Mouse (Mus musculus): ENCODE measurements around the gene Slc7a5.

Gene Slc7a5

GRCm38 (mm10) chr8:121907587-121908248 lies at the start of gene Slc7a5:
Gene Slc7a5, minus strand, starts transcription at chr8:121907694.
- DNase-seq, result peak; percentile 97 to 99

GRCm38 (mm10) chr8:121955825-121956500 lies 48.5 kb upstream of the Slc7a5 start:
- no peak for DNase-seq

GRCm38 (mm10) chr8:121954981-121955555 lies 47.6 kb upstream of the Slc7a5 start:
- no peak for DNase-seq

DNA sequence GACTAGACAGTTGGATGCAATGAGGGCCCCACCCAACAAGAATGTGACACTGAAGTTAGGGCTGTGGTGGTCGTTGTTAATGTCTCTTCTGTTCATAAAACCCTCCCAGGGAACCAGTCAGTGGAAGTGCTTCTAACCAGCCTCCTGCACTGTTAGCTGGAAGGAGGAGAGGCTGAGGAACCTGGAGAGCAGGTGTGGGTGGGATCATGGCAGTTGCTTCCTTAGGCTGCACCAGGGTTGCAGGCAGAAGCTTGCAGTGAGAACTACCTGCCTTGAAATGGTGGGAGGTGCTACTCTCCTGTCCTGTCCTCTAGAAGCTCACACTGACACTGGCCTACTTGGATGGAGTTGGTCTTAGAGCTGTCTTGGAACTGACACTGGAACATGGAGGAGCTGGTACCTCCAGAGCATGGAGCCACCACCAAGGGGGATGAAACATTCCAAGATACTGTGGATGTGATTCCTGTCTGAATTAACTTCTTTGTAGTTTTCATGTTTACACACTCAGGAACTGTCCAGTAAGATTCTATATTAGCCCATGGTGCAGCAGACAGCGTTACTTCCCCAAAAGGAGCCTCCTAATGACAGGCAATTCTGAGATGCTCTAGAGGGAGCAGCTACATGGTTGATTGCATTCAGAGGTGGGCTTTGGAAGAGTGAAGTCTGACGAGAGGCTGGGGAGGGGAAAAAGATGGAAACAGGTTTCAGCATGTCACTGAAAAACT lies 46.5 kb upstream of the Slc7a5 start:
- no peak for DNase-seq

DNA sequence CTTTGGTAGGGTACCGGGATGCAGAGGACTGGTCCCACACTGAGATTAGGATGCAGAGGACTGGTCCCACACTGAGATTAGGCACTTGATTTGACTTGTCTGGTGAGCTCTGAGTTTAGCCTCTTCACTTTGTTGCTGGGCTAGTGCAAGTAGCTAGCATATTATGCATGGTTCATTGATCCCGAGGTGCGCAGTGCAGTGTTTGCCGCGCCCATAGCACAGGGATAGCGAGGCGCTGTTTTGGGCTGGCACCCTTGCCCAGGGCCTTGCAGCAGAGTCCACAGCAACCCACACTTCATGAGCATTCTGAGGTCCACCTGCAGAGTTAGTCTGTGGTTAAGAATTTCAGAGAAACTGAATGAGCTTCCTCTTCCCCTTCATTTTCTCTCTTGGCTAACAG lies 45.3 kb upstream of the Slc7a5 start:
- peak; percentile 46 to 68 for DNase-seq

DNA sequence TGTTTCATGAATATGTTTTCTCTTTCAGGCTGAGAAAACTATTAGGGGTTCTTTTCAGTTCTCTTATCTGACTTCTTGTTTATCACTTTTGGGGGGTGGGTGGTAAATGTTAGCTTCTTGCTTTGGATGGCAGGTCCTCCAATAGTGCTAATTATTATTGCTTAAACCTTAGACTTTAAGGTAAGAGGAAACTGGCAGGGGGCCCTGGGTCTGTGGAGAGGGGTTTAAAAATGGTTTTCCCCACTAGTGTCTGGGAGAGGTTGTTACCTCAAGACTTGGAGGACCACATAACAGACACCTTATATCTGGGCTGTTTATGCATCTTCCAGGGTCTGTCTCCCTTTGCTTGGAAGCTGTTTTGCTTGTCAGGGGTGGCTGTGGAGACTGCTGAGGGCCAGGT lies 44.6 kb upstream of the Slc7a5 start:
- DNase-seq, result no peak

GRCm38 (mm10) chr8:121951656-121952009 lies 44.1 kb upstream of the Slc7a5 start:
- no peak for DNase-seq

DNA sequence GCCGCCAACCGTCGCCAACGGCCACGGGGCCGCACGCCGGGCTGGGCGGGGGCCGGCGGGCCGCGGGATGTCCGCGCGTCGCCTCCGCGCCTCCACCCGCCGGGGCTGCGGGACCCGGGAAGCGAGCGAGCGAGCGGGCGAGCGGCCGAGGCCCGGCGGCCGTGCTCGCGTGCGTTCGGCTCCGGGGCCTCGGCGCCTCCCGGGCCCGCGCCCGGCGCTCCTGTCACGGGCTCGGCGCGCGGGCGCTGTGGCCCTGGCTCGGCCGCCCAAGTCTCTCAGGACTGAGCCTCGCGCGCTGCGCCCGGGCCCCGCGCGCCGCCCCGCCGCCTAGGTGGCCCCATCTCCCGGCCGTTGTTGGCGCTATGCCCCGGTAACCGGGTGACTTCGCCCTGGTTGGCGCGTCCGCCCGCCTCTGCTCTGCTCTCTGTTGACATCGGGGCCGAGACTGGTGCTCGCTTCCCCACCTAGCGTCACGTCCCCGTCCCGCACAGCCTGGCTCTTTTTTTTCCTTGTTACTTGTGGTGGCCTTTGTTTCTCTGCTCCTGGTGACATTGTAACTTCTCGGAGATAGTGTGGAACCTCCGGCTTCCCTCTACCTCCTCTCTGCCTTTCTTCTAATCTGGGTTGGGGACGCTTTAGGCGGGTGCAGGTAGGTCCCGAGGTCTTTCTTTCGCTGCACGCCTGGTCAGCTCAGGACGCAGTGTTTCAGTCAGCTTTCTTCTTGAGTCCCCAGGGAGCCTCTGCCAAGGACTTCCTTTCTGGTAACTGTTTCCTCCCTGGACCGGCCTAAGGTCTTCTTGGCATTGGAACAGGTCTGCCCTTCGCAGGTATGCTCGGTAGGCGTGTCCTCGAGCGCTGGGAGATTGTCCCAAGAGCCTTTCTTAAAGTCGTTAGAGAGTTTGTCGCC lies 43.5 kb upstream of the Slc7a5 start:
- DNase-seq, result peak; percentile 74 to 76

DNA sequence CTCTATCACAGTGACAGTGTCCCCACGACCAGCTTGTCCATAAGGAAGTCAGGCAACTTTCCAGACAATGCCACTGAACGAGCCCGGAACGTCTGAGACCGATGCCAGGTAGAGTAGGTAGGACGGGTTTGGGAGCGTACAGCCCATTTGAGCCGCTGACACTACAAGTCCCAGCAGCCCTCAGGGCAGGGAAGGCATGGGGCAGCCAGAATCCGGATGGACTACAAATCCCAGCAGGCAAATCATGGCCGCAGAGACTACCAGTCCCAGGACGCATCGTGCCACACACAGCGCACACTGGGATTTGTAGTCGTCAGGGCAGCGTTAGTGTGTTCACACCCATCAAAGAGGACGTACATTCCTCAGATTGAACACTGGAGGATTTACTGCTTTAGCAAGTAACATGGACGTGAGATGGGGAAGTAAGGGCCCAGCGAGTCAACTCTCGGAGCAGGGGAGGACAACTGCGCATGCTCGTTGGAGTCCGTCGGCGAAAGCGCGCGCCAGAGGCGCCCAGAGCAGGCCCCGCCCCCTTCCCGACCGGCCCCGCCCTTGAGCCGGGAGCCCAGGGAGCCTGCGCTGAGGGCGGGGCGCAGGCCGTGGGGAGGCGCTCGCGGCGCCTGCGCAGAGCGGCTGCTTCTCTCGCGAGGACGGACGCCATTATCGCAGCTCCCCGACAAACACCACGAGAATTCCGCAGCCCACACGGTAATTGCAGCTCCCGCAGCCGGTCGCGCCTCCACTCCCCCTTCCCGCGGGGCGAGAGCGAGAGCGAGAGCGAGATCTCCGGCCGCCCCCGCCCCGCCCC lies 42.7 kb upstream of the Slc7a5 start:
- peak; percentile 99 for DNase-seq

DNA sequence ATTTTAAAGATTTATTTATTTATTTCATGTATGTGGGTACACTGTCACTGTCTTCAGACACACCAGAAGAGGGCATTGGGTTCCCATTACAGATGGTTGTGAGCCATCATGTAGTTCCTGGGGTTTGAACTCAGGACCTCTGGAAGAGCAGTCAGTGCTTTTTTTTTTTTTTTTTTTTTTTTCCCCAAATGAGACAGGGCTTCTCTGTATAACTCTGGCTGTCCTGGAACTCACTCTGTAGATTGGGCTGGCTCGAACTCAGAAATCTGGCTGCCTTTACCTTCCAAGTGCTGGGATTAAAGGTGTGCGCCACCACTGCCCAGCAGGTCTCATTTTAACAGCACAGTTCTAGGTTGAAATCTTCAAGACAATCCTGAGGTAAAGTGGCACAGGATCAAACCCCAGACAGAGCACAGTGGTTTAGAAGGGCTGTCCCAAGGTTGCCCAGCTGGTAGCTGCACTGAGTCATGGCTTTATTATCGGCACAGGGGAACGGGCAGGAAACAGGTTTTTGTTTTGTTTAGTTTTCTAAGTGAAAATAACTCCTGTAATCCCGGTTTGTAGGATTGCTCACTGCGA lies 41.8 kb upstream of the Slc7a5 start, which contains the start of gene Banp:
Gene Banp, plus strand, starts transcription at position 529 of the 579 bp plus-strand sequence.
- DNase-seq, result no peak

- DNase-seq, result no peak
Measured at GRCm38 (mm10) chr8:121948321-121949145, 41.0 kb upstream of the Slc7a5 start.

DNA sequence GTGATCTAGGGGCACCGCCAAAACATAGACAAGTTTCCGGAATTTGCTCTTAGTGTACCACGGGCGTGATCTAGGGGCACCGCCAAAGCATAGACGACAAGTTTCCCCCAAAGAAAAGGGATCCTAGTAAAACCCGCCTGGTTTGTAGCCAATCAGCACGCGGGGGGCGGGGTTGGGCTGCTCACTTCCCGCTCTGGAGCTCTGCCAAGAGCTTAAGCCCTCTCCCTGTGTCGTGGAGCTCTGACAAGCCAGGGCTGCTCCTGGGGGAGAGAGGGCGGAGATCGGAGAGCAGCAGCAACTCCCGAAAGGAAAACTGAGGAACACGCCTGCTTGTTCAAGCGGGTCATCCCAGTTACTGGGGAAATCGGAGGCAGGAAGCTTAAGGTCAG lies 40.3 kb upstream of the Slc7a5 start:
- peak; percentile 94 to 96 for DNase-seq

DNA sequence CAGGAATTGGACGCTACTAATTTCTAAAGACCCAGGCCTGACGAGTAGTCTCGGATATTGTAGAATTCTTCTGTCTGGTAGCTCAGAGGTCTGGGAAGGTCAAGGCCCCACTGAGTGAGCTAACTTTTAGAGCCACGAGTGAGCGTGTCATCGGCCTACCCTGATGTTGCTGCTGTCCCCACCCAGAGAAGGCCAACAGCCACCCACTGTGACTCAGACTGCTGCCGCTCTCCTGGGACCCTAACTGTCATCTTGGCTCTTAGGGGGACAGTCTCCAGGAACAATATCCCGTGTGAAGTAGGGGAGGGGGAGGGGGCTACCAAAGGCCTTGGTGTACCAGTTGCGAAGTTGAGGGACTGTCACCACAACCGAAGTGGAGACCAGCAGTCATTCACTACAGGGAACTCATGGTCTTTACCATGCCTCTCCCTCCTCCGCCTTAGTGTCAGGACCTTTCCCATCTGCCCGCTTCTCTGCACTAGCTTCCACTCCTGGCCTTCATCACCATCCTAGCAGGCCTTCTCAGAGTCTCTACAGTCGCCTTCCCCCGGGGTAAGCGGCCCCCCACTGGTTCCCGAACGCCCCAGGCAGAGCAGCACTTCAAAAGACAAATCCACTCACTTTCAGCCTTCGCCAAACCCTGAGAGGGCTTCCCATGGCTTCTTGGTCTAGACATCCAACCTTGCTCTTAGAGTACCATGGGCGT lies 39.7 kb upstream of the Slc7a5 start:
- no peak for DNase-seq

GRCm38 (mm10) chr8:121946351-121946750 lies 38.9 kb upstream of the Slc7a5 start:
- DNase-seq, result no peak

- DNase-seq, result no peak
Measured at GRCm38 (mm10) chr8:121944831-121945230, 37.3 kb upstream of the Slc7a5 start, which contains the start of gene Car5a. Gene Car5a, minus strand, starts transcription at chr8:121944904.

- DNase-seq, result peak; percentile 55 to 72
Measured at GRCm38 (mm10) chr8:121943716-121944115, 36.2 kb upstream of the Slc7a5 start.

DNA sequence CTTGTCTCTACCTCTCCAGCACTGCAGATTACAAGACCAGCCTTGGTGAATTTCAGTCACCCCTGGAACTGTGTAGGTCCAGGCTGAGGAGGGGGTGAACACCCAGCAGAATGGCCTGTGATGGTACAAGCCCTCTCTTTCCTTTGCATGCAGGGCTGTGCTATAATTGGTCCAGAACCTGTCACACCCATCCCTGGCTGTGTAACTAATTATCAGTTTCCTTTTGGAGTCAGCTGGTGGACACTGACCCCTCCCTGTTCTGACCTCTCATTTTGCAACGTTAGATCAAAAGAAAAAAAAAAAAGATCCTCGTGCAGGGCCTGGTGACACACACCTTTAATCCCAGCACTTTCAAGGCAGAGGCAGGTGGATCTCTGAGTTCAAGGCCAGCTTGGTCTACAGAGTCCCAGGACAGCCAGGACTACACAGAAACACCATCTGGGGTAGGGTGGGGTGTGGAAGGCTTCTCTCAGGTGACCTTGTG lies 35.6 kb upstream of the Slc7a5 start:
- DNase-seq, result no peak

DNA sequence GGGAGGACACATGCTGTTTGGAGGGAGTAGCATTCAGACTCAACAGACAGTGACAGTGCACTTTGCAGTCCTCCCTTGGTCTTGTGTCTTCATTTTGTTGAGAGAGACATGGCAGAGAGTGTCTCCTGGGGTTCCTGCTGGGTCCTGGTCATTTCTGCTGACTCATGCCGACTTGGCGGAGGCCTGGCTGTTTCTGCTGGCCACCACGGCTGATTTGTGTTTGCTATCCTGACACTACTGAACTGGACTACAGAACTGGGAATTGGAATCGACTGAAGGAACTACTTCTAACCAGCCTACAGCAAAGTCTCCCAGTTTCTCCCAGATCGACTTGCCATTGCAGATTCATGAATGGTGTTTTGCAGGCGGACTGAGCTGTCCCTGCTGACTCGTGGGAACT lies 31.2 kb upstream of the Slc7a5 start:
- DNase-seq, result no peak

DNA sequence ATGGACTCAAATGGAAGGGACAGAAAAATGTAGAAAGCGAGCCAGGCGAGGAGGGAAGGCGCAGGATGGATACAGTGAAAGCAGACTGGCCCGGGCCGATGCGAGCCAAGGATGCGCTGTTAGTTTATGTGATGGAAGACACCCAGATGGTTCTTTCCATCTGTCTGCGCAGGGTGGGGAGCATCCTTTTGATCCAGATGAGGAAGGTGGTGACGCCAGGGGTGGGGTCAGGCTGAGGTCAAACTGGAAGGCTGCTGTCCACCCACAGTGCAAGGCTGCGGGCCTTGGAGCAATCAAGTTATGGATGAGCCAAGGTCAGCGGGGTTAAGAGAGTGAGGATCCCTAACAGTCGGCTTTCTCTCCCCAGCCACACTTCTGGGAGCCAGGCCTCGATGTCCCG lies 28.9 kb upstream of the Slc7a5 start:
- peak in 1 of 2 experiments; percentile 15 for DNase-seq

All from kidney, postnatal 36 days (tissue).